Mouse (Mus musculus): ENCODE measurements around the gene Grip1.

- TF ChIP-seq CTCF (IDR thresholded peaks at IDR 0.05; ENCODE audit: extremely low read depth, insufficient read length, insufficient replicate concordance, low read depth, low read length) (no peak), POLR2A (IDR thresholded peaks at IDR 0.05; ENCODE audit: low read depth, low read length) (no peak)
These were observed 207.2 kb downstream of the Grip1 start for GRCm38 (mm10) chr10:119660677-119661353.
